Mouse (Mus musculus): ENCODE data around the gene Tomm40.

Tomm40 gene

GRCm38 (mm10) chr7:19715239-19716054 is at the start of gene Tomm40:
Tomm40 (minus strand) TSS chr7:19715438.
- peak; percentile 97 to 99 for DNase-seq

- no peak for DNase-seq
These were observed 49.3 kb upstream of the Tomm40 start for GRCm38 (mm10) chr7:19764581-19764980.

- no peak for DNase-seq
These were observed 48.7 kb upstream of the Tomm40 start for GRCm38 (mm10) chr7:19763829-19764477.

GRCm38 (mm10) chr7:19762283-19762682 is 47.0 kb upstream of the Tomm40 start:
- DNase-seq = no peak

- no peak for DNase-seq
These were observed 44.8 kb upstream of the Tomm40 start for GRCm38 (mm10) chr7:19760021-19760420.

- no peak for DNase-seq
These were observed 43.4 kb upstream of the Tomm40 start for GRCm38 (mm10) chr7:19758623-19759022.

GRCm38 (mm10) chr7:19755851-19756786 is 40.9 kb upstream of the Tomm40 start:
- peak in 1 of 2 experiments; percentile 13 for DNase-seq

- DNase-seq = no peak
These were observed 39.8 kb upstream of the Tomm40 start for GRCm38 (mm10) chr7:19755008-19755407.

- DNase-seq = no peak
These were observed 38.8 kb upstream of the Tomm40 start for GRCm38 (mm10) chr7:19754065-19754464.

GRCm38 (mm10) chr7:19753587-19753986 is 38.3 kb upstream of the Tomm40 start:
- DNase-seq = no peak

- no peak for DNase-seq
These were observed 37.4 kb upstream of the Tomm40 start for GRCm38 (mm10) chr7:19752652-19753051.

GRCm38 (mm10) chr7:19751070-19751383 is 35.8 kb upstream of the Tomm40 start:
- no peak for DNase-seq

GRCm38 (mm10) chr7:19750217-19751069 is 35.2 kb upstream of the Tomm40 start, which contains the start of gene Nectin2:
Nectin2 (minus strand) TSS chr7:19750483.
- peak; percentile 68 to 81 for DNase-seq

- DNase-seq = peak; percentile 71 to 81
These were observed 34.4 kb upstream of the Tomm40 start for GRCm38 (mm10) chr7:19749389-19750216.

- DNase-seq = no peak
These were observed 33.3 kb upstream of the Tomm40 start for GRCm38 (mm10) chr7:19748219-19749195.

- DNase-seq = no peak
These were observed 32.4 kb upstream of the Tomm40 start for GRCm38 (mm10) chr7:19747420-19748218.

- DNase-seq = no peak
These were observed 31.4 kb upstream of the Tomm40 start for GRCm38 (mm10) chr7:19746426-19747201.

- no peak for DNase-seq
These were observed 30.7 kb upstream of the Tomm40 start for GRCm38 (mm10) chr7:19745971-19746370.
